Mouse (Mus musculus) heart, embryonic 11.5 days (tissue): Measurements from ENCODE around the gene Gm4353. TPM values are rescaled to one million over a fixed set of nuclear protein-coding genes. Genes with fewer than 3 reads are reported as not detected.
A peak's percentile ranks its signal among the peaks of the same experiment; 100 is the strongest.
"Not testable (repeated sequence)": the region's sequence is repeated elsewhere in the genome, so short reads cannot be mapped to it uniquely, and the experiment has no call there.

Source experiments
- ATAC-seq: fragments of 200-750 bp; cut with Nextera tagmentation; replicated peaks from 2 replicates; pipeline ENCODE4 v1.8.0; 2017; ENCODE audit warnings: moderate library complexity; ENCODE audit not compliant: insufficient number of reproducible peaks, low FRiP score, low TSS enrichment
- H3K27ac ChIP-seq: fragments of 300-500 bp; sonication (generic); 2 replicates; pipeline ENCODE4 v1.5.1; 2014; ENCODE audit warnings: mild to moderate bottlenecking, low read depth, low read length
- H3K27me3 ChIP-seq: fragments of 300-500 bp; sonication (generic); 2 replicates; pipeline ENCODE4 v1.6.1; 2014; ENCODE audit warnings: mild to moderate bottlenecking, low read length, mixed read lengths; ENCODE audit not compliant: control insufficient read depth, insufficient read depth
- H3K36me3 ChIP-seq: fragments of 300-500 bp; sonication (generic); 2 replicates; pipeline ENCODE4 v1.6.1; 2014; ENCODE audit warnings: mild to moderate bottlenecking, low read length, moderate library complexity, mixed read lengths; ENCODE audit not compliant: control insufficient read depth, insufficient read depth
- H3K4me1 ChIP-seq: fragments of 300-500 bp; sonication (generic); 2 replicates; pipeline ENCODE4 v1.6.1; 2014; ENCODE audit warnings: low read length; ENCODE audit not compliant: control insufficient read depth, insufficient read depth
- H3K4me2 ChIP-seq: fragments of 300-500 bp; sonication (generic); 2 replicates; pipeline ENCODE4 v1.6.1; 2014; ENCODE audit warnings: mild to moderate bottlenecking, moderate library complexity
- H3K4me3 ChIP-seq: fragments of 300-500 bp; sonication (generic); 2 replicates; pipeline ENCODE4 v1.5.1; 2014; ENCODE audit warnings: low read depth, low read length
- H3K9ac ChIP-seq: fragments of 300-500 bp; sonication (generic); 2 replicates; pipeline ENCODE4 v1.6.1; 2014; ENCODE audit warnings: mild to moderate bottlenecking, low read depth, low read length, moderate library complexity
- H3K9me3 ChIP-seq: fragments of 300-500 bp; sonication (generic); replicated peaks from 2 replicates; pipeline ENCODE4 v1.6.1; 2016; ENCODE audit warnings: low read length; ENCODE audit not compliant: control insufficient read depth
- WGBS: fragments of 180-500 bp; shearing (Covaris S2); extraction: QIAGEN DNeasy Blood & Tissue Kit; methylation state at CpG from one replicate; pipeline ENCODE4 v1.1.7; 2014; ENCODE audit not compliant: insufficient replicate concordance; 5-methylcytosine and 5-hydroxymethylcytosine counted together
- polyA plus RNA-seq: library from polyadenylated mRNA; unstranded; fragments of >200 nt; fragmentation: Nextera tagmentation; extraction: Ambion mirVana; gene quantifications from 2 replicates; pipeline ENCODE4 v1.2.1, GENCODE M21; 2014

Gm4353 gene
- polyA plus RNA-seq, result 0.76 TPM in 1 of 2 replicates, not detected in the other

DNA sequence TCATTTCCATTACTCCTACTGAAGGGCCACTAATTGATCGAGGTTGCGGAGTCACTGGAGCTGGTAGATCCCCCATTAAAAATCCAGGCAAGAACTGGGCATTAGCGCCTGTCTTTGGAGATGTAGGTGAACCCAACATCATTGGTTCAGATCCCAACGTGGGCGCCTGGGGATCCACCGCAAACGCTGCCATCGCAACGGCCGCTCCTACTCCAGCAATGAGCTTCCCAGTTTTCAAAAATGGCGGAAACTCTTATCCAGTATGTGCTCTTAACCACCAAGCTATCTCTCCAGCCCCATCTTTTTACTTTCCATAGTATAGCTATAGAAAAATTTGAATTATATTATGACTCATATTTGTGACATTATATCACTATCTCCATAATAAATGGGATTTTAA lies at the start of gene Gm4353:
Gene Gm4353 (minus strand): TSS at position 270 of the 400 bp plus-strand sequence.
- H3K27ac ChIP-seq, H3K27me3 ChIP-seq, H3K4me3 ChIP-seq, ATAC-seq, H3K36me3 ChIP-seq, H3K9me3 ChIP-seq, H3K4me1 ChIP-seq, H3K9ac ChIP-seq, H3K4me2 ChIP-seq: not testable (repeated sequence)
- WGBS, result 91% methylated on average over 11 of the region's 11 CpGs

DNA sequence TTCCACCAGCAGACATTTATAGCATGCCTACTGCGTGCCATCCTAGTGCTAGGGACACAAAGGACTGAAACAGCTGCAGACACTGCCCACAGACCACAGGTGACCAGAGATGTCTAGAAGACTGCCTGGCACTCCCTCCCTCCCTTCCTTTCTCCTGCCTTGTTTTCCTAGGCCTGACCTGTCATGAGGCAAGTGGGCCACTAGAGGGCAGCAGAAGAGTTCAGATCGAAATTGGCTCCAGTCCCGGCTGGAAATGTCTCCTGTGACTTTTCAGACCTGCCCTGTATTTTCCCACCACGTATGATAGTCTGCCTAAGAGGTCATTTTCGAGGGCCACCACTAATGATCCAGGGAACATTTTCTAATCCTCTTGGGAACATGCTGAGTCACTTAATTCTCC lies 47.6 kb upstream of the Gm4353 start:
- 7% methylated on average over 5 of the region's 5 CpGs for WGBS
- Histone ChIP-seq H3K27me3 (no peaks in the 10 kb centered on the region), H3K27ac (no peak overlapping the region), H3K4me2 (no peak overlapping the region), H3K4me3 (no peak overlapping the region), H3K9me3 (no peaks in the 10 kb centered on the region), H3K9ac (no peak overlapping the region), H3K4me1 (0 out of 2 replicates have a peak, but pooled peaks cover 9% of the 10 kb centered on the region), H3K36me3 (peaks cover 7% of the 10 kb centered on the region; the same call in 1 of the 2 replicates)
- no peak for ATAC-seq

DNA sequence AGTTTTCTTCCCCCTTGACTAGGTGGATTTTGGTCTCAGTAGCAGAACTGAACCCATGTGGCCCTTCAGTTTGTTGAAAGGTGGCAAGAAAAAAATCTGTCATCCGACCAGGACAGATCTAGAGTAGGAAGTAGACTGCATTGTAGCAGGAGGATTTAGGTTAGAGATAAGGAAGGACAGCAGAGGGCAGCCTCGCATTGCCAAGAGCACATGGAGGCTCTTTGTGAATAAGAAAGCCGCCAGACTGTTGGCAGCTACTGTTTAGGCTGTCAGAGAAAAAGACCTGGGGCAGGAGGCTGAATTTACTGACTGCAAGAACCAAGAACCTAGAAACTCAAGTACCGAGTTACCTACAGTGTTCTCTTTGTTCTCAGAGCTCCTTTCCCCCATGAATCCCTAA lies 47.0 kb upstream of the Gm4353 start:
- no peak overlapping the region for H3K4me2 ChIP-seq
- no peak overlapping the region for H3K9ac ChIP-seq
- no peak for ATAC-seq
- 0 out of 2 replicates have a peak, but pooled peaks cover 9% of the 10 kb centered on the region for H3K4me1 ChIP-seq
- 0 out of 2 replicates have a peak overlapping the region, but pooled peaks have one; percentile 41 for H3K27ac ChIP-seq
- H3K9me3 ChIP-seq, result no peaks in the 10 kb centered on the region
- 12% methylated on average over 4 of the region's 4 CpGs for WGBS
- no peak overlapping the region for H3K4me3 ChIP-seq
- H3K36me3 ChIP-seq, result peaks cover 7% of the 10 kb centered on the region
- no peaks in the 10 kb centered on the region for H3K27me3 ChIP-seq

DNA sequence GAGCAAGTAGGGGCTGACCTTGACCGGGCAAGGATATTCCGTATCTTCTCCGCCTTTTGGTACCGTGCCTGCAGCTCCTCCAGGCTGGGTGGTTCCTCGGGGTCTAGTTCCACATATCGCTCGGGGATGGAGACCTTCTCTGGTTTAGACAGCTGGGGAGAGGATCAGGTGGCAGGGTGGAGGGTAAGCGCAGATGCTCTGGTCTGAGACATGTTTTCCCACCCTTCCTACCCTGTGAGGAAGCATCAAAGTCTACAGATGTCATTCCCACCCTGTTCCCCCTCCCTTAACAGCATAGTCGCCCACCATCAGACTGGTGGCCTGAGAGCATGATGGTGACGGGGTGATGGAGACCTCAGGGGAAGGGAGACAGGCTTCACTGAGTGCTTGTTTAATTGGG lies 44.9 kb upstream of the Gm4353 start:
- peaks cover 4% of the 10 kb centered on the region; the same call in 1 of the 2 replicates for H3K36me3 ChIP-seq
- H3K4me2 ChIP-seq, result no peak overlapping the region
- ATAC-seq, result no peak
- no peak overlapping the region for H3K4me3 ChIP-seq
- no peak overlapping the region for H3K27ac ChIP-seq
- 87% methylated on average over 10 of the region's 10 CpGs for WGBS
- no peak overlapping the region for H3K9ac ChIP-seq
- no peaks in the 10 kb centered on the region for H3K27me3 ChIP-seq
- H3K4me1 ChIP-seq, result 0 out of 2 replicates have a peak, but pooled peaks cover 9% of the 10 kb centered on the region
- no peaks in the 10 kb centered on the region for H3K9me3 ChIP-seq

DNA sequence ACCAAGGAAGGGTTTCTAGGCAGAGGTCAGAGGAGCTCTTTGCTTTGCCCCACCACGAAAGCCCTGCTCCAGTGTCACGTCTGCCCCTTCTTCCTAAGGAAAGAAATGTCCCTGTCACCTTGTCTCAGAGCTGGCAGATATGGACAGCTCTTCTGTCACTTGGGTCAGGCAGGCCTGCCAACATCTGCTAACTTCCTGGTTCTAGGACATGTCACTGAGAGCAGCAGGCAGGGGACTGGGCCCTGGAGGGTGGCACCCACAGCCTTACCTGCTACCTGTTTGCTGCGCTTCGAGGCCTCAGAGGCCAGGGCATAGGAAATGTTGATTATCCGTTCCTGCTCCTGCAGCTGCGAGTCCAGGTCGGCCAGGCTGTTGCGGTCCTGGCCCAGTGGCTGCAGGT lies 43.9 kb upstream of the Gm4353 start:
- Histone ChIP-seq H3K4me3 (no peak overlapping the region), H3K27me3 (no peaks in the 10 kb centered on the region), H3K36me3 (peaks cover 4% of the 10 kb centered on the region; the same call in 1 of the 2 replicates), H3K4me1 (0 out of 2 replicates have a peak, but pooled peaks cover 9% of the 10 kb centered on the region), H3K27ac (no peak overlapping the region), H3K9ac (no peak overlapping the region), H3K4me2 (no peak overlapping the region), H3K9me3 (no peaks in the 10 kb centered on the region)
- WGBS, result 75% methylated on average over 8 of the region's 8 CpGs
- no peak for ATAC-seq

DNA sequence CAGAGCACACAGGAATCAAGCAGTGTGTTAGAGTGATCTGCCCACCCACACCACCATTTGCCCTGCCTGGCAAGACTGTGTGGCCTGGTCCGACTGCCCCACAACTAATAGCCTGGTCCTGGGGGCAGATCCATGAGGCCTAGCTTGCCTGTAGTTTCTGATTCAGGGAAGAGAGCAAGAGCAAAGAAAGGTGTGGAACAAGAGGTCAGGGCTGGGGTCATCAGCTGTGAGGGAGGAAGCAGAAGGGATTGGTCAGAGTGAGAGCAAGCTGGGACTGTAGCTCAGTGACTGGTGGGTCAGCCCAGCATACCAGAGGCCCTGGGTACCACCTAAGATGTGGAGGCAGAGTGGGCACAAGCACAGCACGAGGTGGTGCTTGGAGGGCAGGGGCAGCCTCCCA lies 42.6 kb upstream of the Gm4353 start:
- no peak overlapping the region for H3K27ac ChIP-seq
- H3K36me3 ChIP-seq, result peaks cover 4% of the 10 kb centered on the region; the same call in 1 of the 2 replicates
- H3K4me1 ChIP-seq, result 0 out of 2 replicates have a peak, but pooled peaks cover 5% of the 10 kb centered on the region
- H3K9ac ChIP-seq, result no peak overlapping the region
- H3K9me3 ChIP-seq, result no peaks in the 10 kb centered on the region
- 79% methylated on average over 2 of the region's 2 CpGs for WGBS
- ATAC-seq, result peak; percentile 27; the same call in 1 of the 2 replicates
- no peak overlapping the region for H3K4me3 ChIP-seq
- H3K27me3 ChIP-seq, result no peaks in the 10 kb centered on the region
- H3K4me2 ChIP-seq, result no peak overlapping the region

DNA sequence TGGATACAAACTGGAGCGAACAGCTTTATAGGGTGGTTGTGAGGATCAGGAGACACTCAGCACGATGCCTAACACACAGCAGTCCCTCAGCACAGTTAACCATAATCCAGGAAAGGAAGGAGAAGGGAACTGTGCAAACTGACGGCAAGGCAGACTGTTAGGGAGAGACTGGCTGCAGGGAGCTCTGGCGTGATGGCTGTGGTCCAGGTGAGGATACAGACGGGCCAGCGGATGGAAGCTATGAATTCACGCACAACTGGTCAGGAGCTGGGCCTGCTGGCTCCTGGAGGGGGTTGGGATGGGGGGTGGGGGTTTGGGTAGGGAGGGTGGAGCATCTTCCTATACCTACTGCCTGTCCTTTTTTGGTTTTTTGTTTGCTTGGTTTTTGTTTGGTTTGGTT lies 41.2 kb upstream of the Gm4353 start:
- Histone ChIP-seq H3K4me2 (no peak overlapping the region), H3K4me1 (no peaks in the 10 kb centered on the region), H3K9ac (no peak overlapping the region), H3K27me3 (no peaks in the 10 kb centered on the region), H3K27ac (no peak overlapping the region), H3K4me3 (no peak overlapping the region), H3K9me3 (no peaks in the 10 kb centered on the region), H3K36me3 (peaks cover 4% of the 10 kb centered on the region; the same call in 1 of the 2 replicates)
- WGBS, result 75% methylated on average over 7 of the region's 7 CpGs
- no peak for ATAC-seq

DNA sequence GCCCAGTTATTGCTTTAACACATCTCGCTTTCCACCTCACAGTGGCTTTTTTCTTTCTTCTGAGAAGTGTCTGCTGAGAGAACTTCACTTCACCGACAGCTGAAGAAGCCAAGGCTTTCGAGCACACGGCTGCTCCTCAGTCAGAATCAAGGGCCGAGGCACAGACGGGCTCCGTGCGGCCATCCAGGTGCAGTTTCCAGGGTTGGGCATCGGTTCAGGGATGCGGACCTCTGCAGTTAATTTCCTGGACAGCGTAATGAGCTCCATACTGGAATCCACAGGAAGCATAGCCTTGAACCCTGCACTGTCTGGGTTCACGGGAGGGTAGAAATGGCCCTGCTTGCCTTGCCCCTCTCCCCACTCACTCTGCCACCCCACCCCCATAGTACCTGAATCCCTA lies 39.6 kb upstream of the Gm4353 start:
- no peak overlapping the region for H3K9ac ChIP-seq
- no peak overlapping the region for H3K4me3 ChIP-seq
- ATAC-seq, result no peak
- H3K36me3 ChIP-seq, result peaks cover 4% of the 10 kb centered on the region; the same call in 1 of the 2 replicates
- H3K9me3 ChIP-seq, result peaks cover 2% of the 10 kb centered on the region; the same call in 1 of the 2 replicates
- H3K27me3 ChIP-seq, result no peaks in the 10 kb centered on the region
- no peak overlapping the region for H3K27ac ChIP-seq
- H3K4me1 ChIP-seq, result no peaks in the 10 kb centered on the region
- WGBS, result 83% methylated on average over 12 of the region's 12 CpGs
- no peak overlapping the region for H3K4me2 ChIP-seq

DNA sequence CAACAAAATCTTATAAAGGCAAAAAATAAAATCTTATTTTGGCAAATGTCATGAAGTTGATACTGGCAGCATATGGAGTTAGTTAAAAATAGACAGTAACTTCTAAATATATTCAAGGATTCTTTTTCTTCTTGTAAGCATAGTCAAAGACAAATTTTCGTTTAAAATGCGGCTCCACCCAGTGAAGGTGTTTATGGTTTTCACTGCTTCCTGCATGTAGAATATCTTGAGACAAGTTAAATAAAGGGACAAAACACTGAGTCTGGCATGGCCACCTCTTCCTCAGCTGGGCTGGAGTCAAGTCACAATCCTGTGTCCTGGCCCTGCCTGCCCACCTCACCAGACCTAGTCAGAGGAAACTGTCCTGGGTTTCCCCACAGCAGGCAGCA lies 39.2 kb upstream of the Gm4353 start:
- WGBS, result 88% methylated on average over 2 of the region's 2 CpGs
- Histone ChIP-seq H3K4me3 (no peak overlapping the region), H3K9me3 (peaks cover 2% of the 10 kb centered on the region; the same call in 1 of the 2 replicates), H3K9ac (no peak overlapping the region), H3K4me1 (no peaks in the 10 kb centered on the region), H3K36me3 (peaks cover 4% of the 10 kb centered on the region; the same call in 1 of the 2 replicates), H3K27me3 (no peaks in the 10 kb centered on the region), H3K27ac (no peak overlapping the region), H3K4me2 (no peak overlapping the region)
- ATAC-seq, result no peak
